Mouse (Mus musculus) kidney, adult 11 months (tissue): Measurements from ENCODE around the gene Zfp219.

ENCODE experiments used
- DNase-seq: peaks from one replicate; pipeline ENCODE4 v3.0.0; 2022

The Zfp219 gene

DNA sequence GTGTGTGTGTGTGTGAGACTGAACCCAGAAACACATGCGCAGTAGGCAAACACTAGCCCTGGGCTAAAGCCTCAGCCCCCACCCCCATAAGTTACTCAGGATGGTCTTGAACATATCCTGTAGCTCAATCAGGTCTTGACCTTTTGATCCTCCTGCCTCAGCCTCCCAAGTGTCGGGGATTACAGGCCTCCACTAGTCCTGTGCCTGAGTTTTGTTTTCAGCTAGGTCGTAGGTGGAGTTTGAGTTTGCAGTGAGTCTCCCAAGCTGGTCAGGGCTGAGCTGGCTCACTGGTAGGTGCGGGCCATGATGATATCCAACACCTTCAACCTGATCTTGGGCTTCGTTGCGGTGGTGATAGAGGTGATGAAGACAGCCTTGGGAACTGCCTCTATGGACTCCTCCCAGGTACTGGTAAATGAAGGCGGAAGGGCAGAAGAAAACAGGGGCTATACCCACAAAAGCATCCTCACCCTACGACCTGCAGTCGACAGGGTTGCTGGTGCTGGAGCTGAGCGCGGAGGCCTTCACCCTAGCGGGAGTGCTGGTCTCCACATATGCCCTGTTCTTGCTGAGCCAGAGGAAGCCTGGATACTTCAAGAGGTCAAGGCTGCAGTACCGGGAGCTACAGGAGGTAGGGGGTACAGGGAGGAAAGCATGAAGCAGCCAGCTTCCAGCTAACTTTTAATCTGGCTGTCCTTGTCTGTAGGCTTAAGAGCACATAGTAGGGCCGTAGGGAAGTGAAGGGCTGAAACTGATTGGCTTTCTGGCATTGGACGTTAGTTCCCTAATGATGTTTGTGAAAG, 2.1 kb downstream of the Zfp219 start:
- DNase-seq = no peak

DNA sequence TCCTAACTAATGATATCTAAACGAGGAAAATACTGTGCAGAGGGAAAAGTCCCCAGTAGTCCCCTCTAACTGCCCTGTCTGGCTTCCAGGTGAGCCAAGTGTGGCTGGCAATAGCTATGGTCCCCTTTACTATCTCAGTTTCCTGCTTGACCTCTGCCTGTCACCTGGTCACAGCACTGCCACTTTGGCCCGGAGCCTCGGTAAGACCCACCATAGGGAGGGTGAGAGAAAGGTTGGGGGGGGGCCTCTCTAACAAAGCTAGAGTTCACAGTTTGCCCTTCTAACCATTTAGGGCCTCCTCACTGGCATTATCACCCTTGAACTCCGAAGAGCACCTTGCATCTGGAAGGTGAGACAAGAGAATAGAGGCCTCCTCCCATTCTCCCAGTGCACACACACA, 2.9 kb downstream of the Zfp219 start:
- no peak for DNase-seq

DNA sequence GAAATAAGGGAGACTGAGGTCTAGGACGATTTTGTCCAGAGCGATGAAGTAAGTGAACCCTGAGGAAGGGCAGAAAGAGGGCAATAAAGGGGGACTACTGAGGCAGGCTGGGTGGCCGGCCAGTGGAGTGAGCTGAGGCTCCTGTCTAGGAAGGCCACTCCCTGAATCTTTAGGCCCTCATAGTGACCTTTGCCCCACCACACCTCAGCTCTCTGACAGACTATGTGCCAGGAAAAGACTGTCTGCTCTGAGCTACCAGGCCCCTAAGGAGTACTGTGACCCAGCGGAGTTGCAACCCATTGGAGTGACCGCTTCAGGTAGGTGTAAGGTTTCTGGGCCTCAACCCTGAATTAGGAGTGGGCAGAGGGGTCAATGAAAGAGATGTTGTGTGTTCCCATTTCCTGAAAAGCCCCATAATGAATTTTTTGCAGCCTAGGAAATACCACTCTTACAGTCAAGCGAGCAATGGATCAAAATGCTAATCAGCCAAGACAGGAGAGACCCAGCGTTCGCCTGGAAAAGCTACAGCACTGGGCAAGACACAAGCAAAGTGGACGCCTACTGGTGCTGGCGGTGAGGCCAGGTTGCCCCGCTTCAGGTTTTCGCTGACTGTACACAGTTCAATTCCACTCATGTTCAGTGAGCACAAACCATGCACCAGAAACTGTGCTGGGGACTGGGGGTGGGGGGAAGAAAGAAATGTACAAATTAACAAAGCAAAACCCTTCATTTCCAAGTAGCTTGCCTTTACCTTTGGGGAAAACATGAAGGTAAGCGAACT, 3.7 kb downstream of the Zfp219 start:
- peak; percentile 64 for DNase-seq

DNA sequence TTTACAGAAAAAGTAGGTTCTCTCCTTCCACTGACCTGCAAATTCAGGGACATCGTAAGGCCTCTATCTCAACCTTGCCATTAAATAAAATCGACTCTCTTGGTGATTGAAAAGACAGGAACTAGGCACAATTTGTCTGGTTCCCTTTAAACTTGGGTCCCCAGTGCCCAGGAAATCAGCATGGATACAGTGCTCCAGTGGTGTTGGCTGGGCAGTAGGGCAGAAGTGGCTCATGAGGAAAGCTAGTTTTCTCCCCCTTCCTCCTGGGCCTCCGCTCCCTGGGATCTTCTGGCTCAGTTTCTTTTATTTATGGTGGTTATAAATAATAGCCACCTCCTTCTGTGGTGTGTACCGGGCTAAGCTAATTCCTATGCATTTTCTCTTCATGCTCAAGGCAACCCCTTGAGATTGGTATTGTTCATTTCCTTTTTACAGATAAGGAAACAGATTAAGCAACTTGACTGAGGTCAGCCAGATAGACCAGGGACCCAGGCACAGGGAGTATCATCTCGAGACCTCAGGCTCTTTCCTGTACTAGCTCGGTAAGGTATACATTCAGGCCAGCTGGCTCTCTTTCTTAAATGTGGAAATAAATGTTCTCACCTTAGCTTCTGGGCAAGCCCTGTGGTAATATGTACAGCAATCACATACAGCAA, 5.0 kb downstream of the Zfp219 start, which contains the start of gene Tmem253:
Tmem253 (plus strand) TSS at position 214 of the 656 bp plus-strand sequence.
- DNase-seq = no peak

DNA sequence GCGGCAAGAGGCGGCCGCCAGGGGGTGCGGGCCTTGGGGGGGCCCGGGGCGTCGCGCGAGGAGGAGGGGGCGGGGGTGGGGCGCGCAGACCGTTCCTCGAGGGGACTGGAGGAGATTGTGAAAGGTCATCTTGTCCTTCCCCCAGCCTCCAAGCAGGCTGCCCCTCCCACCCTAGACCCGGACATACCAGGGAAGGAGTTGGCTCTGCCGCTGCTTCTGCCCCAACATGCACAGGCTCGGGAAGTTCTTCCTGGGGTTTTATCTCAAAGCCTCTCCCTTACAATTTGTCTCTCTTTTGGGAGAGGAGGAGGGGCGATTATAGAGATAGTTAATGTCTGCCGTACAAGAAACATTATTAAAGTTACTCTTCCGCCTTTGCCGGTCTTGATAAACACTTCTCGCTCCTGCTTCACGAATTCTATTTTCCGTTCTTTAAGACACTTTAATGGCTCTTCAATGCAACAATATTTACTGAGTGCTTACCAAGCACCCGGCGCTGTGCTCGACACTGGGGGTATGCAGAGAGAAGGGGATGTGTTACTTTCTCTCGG, 5.7 kb downstream of the Zfp219 start:
- DNase-seq = peak; percentile 52

DNA sequence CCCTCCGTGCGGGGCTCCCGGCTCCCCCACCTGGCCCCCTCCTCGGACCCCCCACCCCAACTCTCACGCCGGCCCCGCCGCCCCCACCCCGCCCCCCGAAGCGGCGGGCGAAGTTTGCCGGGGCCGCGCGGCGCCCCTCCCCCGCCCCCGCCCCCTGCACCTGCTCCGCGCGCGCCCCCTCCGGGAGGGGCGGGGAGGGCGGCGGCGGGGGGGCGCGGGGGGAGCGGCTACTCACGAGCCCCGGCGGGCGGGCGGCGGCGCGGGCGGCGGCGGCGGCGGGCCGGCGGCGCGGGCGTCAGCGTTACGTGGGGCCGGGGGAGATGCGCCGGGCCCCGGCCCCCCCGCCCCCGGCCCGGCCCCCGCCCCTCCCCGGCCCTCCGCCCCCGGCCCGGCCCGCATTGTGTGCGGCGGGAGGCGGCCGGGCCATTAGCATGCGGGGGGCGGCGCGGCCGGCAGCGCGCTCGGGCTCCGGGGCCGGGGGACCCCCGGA, 6.2 kb downstream of the Zfp219 start:
- no peak for DNase-seq

GRCm38 (mm10) chr14:52013771-52014219, 6.7 kb downstream of the Zfp219 start:
- DNase-seq = no peak

GRCm38 (mm10) chr14:52013021-52013610, 7.4 kb downstream of the Zfp219 start:
- no peak for DNase-seq

- DNase-seq = no peak
These were observed 8.0 kb downstream of the Zfp219 start for GRCm38 (mm10) chr14:52012553-52012952.

DNA sequence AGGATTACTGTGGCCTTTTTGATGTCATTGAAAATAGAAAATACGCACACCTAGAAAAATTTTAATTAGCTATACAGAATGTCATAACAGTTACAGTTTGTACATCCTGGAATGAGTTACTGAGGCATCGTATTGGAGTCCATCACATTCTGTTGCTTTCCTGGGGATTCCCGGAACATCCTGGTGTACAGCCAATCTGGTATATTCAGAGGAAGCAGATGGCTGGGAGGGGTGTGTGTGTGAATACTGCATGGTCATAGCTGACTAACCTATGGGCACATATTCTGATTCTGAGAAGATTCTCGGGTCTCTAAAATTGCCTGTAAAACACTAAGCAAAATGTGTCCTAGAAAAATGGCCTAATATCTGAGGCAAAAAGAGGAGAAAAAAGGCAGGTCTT, 8.4 kb downstream of the Zfp219 start:
- DNase-seq = no peak

- no peak for DNase-seq
These were observed 8.8 kb downstream of the Zfp219 start for GRCm38 (mm10) chr14:52011683-52012082.

- DNase-seq = peak; percentile 75
These were observed 10.0 kb downstream of the Zfp219 start for GRCm38 (mm10) chr14:52010446-52011111.

DNA sequence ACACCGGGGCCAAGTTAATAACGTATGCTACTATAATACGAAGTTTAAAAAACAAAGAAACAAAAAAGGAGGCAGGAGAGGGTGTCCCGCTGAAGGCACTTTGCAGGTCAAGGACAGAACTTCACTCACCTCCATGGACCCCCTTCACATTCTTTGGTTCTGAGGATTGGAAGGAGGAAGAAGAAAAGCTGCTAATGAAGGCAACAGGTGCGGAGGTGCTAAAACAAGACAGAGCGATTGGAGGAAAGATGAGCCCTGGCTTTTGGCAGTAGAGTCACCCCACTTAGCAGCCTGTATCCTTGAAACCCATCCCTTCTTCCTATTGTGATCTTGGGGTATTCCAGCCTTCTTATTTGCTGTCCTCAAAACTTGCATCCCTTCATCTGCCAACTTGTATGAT, 10.7 kb downstream of the Zfp219 start:
- no peak for DNase-seq

DNA sequence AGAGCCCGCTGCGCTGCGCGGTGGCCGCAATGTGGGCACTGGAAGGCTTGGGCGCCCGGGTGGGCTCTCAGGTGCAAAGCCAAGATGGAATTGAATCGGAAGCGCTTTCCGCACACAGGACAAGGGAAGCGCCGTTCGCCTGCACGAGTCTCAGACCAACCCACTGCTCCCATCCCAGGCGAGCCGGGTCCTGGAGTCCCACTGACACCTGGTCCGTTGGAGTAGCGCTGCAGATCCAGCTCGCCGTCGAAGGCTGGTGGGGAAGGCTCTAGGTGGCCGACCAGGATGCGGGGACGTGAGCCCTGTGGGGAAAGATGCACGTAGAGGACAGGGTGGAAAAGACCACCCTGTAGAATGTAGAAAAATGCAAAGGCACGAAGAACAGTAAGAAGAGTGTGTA, 11.2 kb downstream of the Zfp219 start:
- no peak for DNase-seq

DNA sequence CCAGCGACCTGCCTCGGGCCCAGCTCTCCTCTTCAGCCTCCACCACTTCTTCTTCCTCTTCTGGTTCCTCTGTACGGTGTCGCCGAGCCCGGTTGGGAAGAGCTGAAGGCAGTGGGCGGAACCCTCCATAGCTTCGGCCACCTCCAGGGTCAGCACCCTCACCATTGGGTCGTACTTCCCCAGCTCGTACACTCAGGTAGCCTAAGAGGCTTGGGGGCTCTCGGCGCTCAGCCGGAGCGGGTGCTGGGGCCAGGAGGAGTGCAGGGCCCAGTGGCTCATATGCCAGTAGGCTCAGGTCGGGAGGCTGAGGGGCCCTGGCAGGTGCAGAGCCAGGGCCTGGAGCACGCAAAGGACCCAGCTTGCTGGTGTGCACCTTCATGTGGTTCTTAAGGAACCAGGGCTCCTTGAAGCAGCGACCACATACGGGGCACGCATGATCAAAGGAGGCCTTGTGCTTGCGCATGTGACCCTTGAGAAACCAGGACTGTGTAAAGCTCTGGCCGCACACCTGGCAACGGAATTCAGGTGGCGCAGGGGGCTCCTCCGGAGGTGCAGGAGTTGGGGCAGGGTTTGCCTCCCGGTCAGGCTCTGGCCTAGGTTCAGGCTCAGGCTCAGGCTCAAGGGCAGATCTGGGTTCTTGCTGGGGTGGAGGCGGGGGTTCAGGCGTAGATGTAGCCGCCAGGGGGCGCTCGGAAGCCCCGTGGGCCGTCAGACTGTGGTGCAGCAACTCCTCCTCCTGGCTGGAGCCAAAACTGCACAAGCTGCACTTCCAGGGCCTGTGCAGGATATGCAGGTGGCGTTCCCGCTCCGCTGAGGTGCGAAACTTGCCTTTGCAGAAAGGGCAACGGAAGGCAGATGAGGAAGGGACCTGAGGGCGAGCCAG, 12.0 kb downstream of the Zfp219 start:
- peak; percentile 86 for DNase-seq

DNA sequence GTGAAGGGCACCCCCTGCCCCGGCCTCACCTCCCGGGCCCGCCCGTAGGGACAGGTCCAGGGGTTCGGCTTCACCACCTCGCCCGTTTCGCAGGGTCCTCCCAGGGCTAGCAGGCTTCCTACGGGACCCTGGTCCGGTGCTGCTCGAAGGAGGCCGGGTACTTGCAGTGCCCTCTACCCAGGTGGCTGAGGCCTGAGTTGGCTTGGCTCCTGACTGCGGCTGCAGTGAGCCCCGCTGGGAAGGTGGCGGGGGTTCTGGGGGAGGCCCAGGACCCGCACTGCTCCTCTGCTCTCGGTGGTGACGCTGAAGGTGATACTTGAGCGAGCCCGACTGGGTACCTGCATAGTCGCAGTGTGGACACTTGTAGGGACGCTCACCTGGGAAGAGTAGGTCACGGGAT, 13.8 kb downstream of the Zfp219 start:
- DNase-seq = no peak

DNA sequence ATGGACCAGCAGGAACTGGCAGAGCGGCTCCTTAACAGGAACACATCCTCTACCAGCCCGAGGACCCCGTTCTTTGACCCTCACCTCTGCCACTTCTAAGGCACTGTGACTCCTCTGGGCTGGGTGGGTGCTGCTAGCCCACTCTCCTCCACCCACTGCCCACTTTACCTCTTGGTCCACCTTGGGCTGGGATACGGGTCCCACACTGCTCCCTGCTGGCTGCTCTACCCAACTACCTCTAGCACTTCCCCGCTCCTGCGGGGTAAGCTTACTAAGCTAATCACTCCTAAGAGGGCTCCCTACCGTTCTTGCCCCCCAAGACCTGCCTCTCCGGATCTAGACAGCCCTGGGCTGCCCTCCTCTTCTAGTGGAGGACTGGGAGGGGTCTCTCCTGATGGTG, 14.3 kb downstream of the Zfp219 start:
- no peak for DNase-seq

GRCm38 (mm10) chr14:52005616-52006015, 14.9 kb downstream of the Zfp219 start:
- DNase-seq = no peak

- no peak for DNase-seq
These were observed 15.4 kb downstream of the Zfp219 start for GRCm38 (mm10) chr14:52005141-52005540.

GRCm38 (mm10) chr14:52003981-52004495, 16.5 kb downstream of the Zfp219 start:
- peak; percentile 6 for DNase-seq

DNA sequence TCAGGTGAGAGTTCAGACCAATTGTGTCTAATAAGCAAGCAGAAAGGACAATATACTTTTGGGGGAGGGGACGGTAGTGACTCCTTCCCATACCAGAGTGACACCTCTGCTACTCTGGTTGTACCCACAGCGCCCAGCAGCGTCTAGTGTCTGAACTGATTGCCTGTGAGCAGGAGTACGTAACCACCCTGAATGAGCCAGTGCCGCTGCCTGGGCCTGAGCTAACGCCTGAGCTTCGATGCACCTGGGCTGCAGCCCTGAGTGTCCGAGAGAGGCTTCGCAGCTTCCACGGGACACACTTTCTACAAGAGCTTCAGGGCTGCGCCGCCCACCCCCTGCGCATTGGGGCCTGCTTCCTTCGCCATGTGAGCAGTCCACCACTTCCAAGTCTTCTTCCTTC, 23.1 kb downstream of the Zfp219 start:
- DNase-seq = no peak
